Mouse (Mus musculus) E14TG2a.4 (cell line): ENCODE measurements around the gene Ccr7.

Source experiments
- CTCF ChIP-seq: conservative IDR thresholded peaks from 2 replicates; pipeline ENCODE4 v1.5.1; 2014; ENCODE audit warnings: low read length
- NANOG ChIP-seq: IDR thresholded peaks from 2 replicates; pipeline ENCODE4 v1.6.1; 2014; ENCODE audit warnings: borderline replicate concordance, low read length, mixed read lengths
- POU5F1 ChIP-seq: IDR thresholded peaks from 2 replicates; pipeline ENCODE4 v1.6.1; 2014; ENCODE audit warnings: low read length, borderline replicate concordance

- TF ChIP-seq CTCF (no peak), POU5F1 (no peak), NANOG (peak; percentile 60; the same call in 1 of the 2 replicates)
These were observed 32.2 kb downstream of the Ccr7 start for GRCm38 (mm10) chr11:99122703-99123102.
